Mouse (Mus musculus): ENCODE results near the gene Aldh3a2. TPM values are rescaled to one million over a fixed set of nuclear protein-coding genes. Genes with fewer than 3 reads are reported as not detected.

Aldh3a2 gene
- total and polyA plus RNA-seq, 2 experiments from 2014 or later: 33.9 to 49.3 TPM

DNA sequence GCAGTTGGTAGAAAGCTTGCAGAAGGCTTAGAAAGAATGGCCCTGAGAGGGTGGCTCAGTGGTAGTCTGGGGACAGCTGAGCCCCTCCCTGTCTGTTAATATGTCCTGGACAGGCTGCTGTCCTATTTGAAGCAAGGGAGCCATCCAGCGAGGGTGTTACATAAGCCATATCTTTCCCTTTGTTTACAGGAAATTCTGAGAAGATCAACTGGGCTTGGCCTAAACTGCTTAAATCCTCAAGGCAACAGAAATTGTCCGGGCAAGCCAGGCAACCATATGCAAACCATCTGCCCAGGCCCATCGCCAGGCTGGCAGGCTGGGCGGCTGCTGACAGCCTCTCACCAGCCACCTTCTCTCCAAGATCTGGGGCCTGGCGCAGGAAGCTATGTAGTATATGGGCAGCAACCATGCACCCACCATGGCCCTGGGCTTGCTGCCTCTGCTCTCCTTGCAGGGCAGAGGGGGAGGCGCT is 41.3 kb downstream of the Aldh3a2 start:
- 88% methylated on average over 6 of the region's 6 CpGs for WGBS
- no peaks in the 10 kb centered on the region for H3K27me3 ChIP-seq (ENCODE audit: insufficient read depth, low read length)
- DNase-seq (ENCODE audit: low spot score) (peak; percentile 76), ATAC-seq (ENCODE audit: low FRiP score) (no peak)
- no peak for TF ChIP-seq CTCF (IDR thresholded peaks at IDR 0.05)
- no peak overlapping the region for H3K4me3 ChIP-seq (ENCODE audit: low read depth, low read length)
- H3K36me3 ChIP-seq (ENCODE audit: insufficient read depth, low read length): no peaks in the 10 kb centered on the region
- no peaks in the 10 kb centered on the region for H3K4me1 ChIP-seq (ENCODE audit: insufficient read depth, low read length)
- H3K27ac ChIP-seq (ENCODE audit: low read depth, low read length): no peak overlapping the region
- no peaks in the 10 kb centered on the region for H3K9me3 ChIP-seq (ENCODE audit: low read length)
- H3K4me2 ChIP-seq (ENCODE audit: low read depth, low read length, poor library complexity, severe bottlenecking): no peak overlapping the region
- H3K9ac ChIP-seq (replicated peaks; ENCODE audit: low read length, poor library complexity, severe bottlenecking): no peak overlapping the region

DNA sequence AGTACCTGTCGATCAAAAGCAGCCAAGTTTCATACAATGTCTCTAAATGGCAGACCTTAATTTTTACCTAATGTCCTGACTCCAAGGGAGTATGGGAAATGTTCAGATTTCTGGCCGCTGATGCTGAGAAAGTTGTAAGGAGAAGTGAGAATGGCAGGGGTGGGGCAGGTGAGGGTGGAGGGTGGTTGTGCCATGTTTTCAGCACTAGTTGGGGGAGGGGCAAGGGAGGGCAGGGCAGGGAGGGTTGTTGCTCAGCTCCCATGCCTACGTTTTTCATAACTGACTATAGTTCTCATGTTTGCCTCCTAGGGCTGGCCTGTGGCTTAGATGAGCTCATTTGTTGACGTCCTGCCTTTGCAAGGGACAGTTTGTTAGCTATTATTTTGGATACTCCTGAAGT is 41.8 kb downstream of the Aldh3a2 start:
- Histone ChIP-seq H3K9ac (replicated peaks; ENCODE audit: low read length, poor library complexity, severe bottlenecking) (no peak overlapping the region), H3K4me3 (ENCODE audit: low read depth, low read length) (no peak overlapping the region), H3K36me3 (ENCODE audit: insufficient read depth, low read length) (no peaks in the 10 kb centered on the region), H3K27ac (ENCODE audit: low read depth, low read length) (no peak overlapping the region), H3K9me3 (ENCODE audit: low read length) (no peaks in the 10 kb centered on the region), H3K4me2 (ENCODE audit: low read depth, low read length, poor library complexity, severe bottlenecking) (no peak overlapping the region), H3K4me1 (ENCODE audit: insufficient read depth, low read length) (no peaks in the 10 kb centered on the region), H3K27me3 (ENCODE audit: insufficient read depth, low read length) (no peaks in the 10 kb centered on the region)
- 73% methylated on average over 4 of the region's 4 CpGs for WGBS
- ATAC-seq (ENCODE audit: low FRiP score) (no peak), DNase-seq (ENCODE audit: low spot score) (no peak)
- TF ChIP-seq CTCF (IDR thresholded peaks at IDR 0.05): no peak

DNA sequence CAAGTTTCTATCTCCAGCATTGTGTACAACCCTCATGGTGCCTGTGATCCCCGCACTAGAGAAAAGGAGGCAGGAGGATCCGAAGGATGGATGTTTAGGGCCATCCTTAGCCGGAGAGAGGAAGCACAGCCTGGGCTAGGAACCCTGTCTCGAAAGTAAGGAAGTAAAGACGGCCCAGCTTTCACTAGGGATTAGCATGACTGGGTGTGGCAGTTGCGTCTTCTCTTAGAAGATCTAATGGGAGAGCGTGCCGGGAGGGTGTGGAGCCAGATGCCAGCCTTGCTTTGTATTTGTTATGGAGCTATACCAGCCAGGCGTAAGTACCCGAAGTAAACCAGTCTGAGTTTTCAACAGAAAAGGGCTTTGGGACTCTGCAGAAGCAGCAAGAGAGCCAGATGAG is 42.4 kb downstream of the Aldh3a2 start:
- H3K4me1 ChIP-seq (ENCODE audit: insufficient read depth, low read length): no peaks in the 10 kb centered on the region
- 87% methylated on average over 10 of the region's 10 CpGs for WGBS
- H3K4me3 ChIP-seq (ENCODE audit: low read depth, low read length): no peak overlapping the region
- TF ChIP-seq CTCF (IDR thresholded peaks at IDR 0.05): no peak
- ATAC-seq (ENCODE audit: low FRiP score) (no peak), DNase-seq (ENCODE audit: low spot score) (no peak)
- H3K9me3 ChIP-seq (ENCODE audit: low read length): no peaks in the 10 kb centered on the region
- H3K27ac ChIP-seq (ENCODE audit: low read depth, low read length): no peak overlapping the region
- H3K9ac ChIP-seq (replicated peaks; ENCODE audit: low read length, poor library complexity, severe bottlenecking): no peak overlapping the region
- no peaks in the 10 kb centered on the region for H3K27me3 ChIP-seq (ENCODE audit: insufficient read depth, low read length)
- H3K36me3 ChIP-seq (ENCODE audit: insufficient read depth, low read length): no peaks in the 10 kb centered on the region
- H3K4me2 ChIP-seq (ENCODE audit: low read depth, low read length, poor library complexity, severe bottlenecking): no peak overlapping the region

DNA sequence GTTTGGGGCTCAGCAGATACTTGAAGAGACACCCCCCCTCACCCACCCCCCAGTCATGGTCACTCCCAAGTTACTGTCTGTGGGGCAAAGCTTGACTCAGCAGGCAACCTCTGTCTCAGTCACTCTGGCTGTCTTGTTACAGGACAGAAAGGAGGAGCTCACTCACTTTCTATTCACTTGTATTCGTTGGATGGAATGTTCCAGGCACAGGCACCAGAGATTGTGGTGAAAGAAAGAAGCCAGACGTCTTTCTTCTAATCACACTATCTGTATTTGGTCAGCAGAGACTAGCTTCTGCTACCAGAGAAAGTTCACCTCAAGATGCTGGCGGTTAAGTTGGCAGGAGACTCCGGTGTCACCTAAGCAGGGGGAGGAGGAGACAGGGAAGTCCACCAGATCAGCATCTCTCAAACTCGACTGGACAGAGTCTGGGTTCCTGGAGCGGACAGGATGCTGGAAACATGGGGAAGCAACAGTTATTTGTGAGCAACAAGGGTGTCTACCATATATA is 43.0 kb downstream of the Aldh3a2 start:
- Histone ChIP-seq H3K27ac (ENCODE audit: low read depth, low read length) (no peak overlapping the region), H3K4me1 (ENCODE audit: insufficient read depth, low read length) (no peaks in the 10 kb centered on the region), H3K4me3 (ENCODE audit: low read depth, low read length) (no peak overlapping the region), H3K9ac (replicated peaks; ENCODE audit: low read length, poor library complexity, severe bottlenecking) (no peak overlapping the region), H3K27me3 (ENCODE audit: insufficient read depth, low read length) (no peaks in the 10 kb centered on the region), H3K36me3 (ENCODE audit: insufficient read depth, low read length) (no peaks in the 10 kb centered on the region), H3K4me2 (ENCODE audit: low read depth, low read length, poor library complexity, severe bottlenecking) (no peak overlapping the region), H3K9me3 (ENCODE audit: low read length) (no peaks in the 10 kb centered on the region)
- no peak for TF ChIP-seq CTCF (IDR thresholded peaks at IDR 0.05)
- DNase-seq (ENCODE audit: low spot score): no peak
- no peak for ATAC-seq (ENCODE audit: low FRiP score)
- WGBS: 79% methylated on average over 6 of the region's 6 CpGs

DNA sequence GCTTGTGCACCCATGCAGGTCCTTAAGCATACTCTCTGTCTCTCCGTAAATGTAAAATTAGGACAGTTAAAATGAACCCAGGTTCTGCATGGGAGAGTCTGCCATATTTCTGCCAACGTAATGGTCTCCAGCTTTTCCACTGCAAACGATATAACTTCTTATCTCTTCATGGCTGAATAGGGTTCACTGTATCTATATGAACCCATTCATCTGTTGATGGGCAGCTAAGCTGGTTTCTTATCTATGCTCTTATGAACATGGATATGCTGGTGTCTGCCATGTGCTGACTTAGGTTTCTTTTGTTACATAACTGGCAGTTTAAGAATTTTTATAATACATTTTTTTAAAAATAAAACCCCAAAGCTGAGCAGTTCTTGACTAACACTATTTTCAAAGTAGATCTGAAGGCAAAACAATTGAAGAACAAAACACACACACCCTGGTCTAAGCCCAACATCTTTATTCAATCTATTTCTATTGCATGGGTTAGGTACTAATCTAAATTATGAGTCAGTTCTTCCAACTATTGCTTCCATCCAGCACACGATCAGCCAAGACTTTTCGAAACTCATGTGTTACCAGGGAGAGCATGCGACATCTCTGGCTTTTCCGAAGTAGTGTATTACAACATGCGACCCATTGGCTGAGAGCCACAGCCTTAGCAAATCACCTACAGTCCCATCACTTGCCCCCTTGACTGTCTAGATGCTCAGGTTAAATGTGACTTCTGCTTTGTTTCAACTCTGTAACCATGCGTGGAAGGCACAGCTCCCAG is 44.1 kb downstream of the Aldh3a2 start:
- no peaks in the 10 kb centered on the region for H3K36me3 ChIP-seq (ENCODE audit: insufficient read depth, low read length)
- H3K4me3 ChIP-seq (ENCODE audit: low read depth, low read length): no peak overlapping the region
- H3K9ac ChIP-seq (replicated peaks; ENCODE audit: low read length, poor library complexity, severe bottlenecking): no peak overlapping the region
- no peaks in the 10 kb centered on the region for H3K9me3 ChIP-seq (ENCODE audit: low read length)
- 92% methylated on average over 9 of the region's 9 CpGs for WGBS
- ATAC-seq (ENCODE audit: low FRiP score) (no peak), DNase-seq (ENCODE audit: low spot score) (no peak)
- no peak overlapping the region for H3K27ac ChIP-seq (ENCODE audit: low read depth, low read length)
- H3K4me1 ChIP-seq (ENCODE audit: insufficient read depth, low read length): no peaks in the 10 kb centered on the region
- no peak for TF ChIP-seq CTCF (IDR thresholded peaks at IDR 0.05)
- H3K27me3 ChIP-seq (ENCODE audit: insufficient read depth, low read length): no peaks in the 10 kb centered on the region
- no peak overlapping the region for H3K4me2 ChIP-seq (ENCODE audit: low read depth, low read length, poor library complexity, severe bottlenecking)

DNA sequence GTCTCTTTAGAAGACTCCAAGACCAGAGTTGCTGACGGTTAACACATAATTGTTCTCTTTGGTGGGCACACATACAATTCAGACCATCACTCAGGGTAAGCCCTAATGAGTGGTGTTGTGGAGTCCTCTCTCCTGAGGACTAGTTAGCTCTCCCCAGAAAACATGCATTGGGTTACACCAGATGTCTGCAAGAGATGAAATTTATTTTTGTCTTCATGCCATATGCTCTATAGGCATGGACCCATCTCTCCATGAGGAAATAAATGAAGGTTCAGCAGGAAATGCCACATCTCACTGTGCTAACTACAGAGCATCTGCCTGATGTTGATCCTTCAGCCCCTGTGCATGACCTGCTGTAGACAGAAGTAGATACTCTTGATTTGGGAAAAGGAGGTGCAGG is 45.3 kb downstream of the Aldh3a2 start:
- Histone ChIP-seq H3K4me2 (ENCODE audit: low read depth, low read length, poor library complexity, severe bottlenecking) (no peak overlapping the region), H3K27ac (ENCODE audit: low read depth, low read length) (no peak overlapping the region), H3K4me3 (ENCODE audit: low read depth, low read length) (no peak overlapping the region), H3K27me3 (ENCODE audit: insufficient read depth, low read length) (no peaks in the 10 kb centered on the region), H3K9me3 (ENCODE audit: low read length) (no peaks in the 10 kb centered on the region), H3K9ac (replicated peaks; ENCODE audit: low read length, poor library complexity, severe bottlenecking) (no peak overlapping the region), H3K4me1 (ENCODE audit: insufficient read depth, low read length) (no peaks in the 10 kb centered on the region), H3K36me3 (ENCODE audit: insufficient read depth, low read length) (no peaks in the 10 kb centered on the region)
- ATAC-seq (ENCODE audit: low FRiP score) (no peak), DNase-seq (ENCODE audit: low spot score) (no peak)
- 89% methylated on average over 1 of the region's 1 CpGs for WGBS
- TF ChIP-seq CTCF (IDR thresholded peaks at IDR 0.05): no peak

Measured in midbrain, postnatal 0 days (tissue).